Mouse (Mus musculus) testis, adult 2 months (tissue): ENCODE measurements around the gene Prex1. TPM values are rescaled to one million over a fixed set of nuclear protein-coding genes. Genes with fewer than 3 reads are reported as not detected.

ENCODE experiments used
- H3K27ac ChIP-seq: fragments of 200-500 bp; 2 replicates; pipeline ENCODE4 v1.5.1; 2012; ENCODE audit warnings: low read depth, low read length; ENCODE audit not compliant: control insufficient read depth, insufficient read depth
- H3K27me3 ChIP-seq: fragments of 200-500 bp; 2 replicates; pipeline ENCODE4 v1.6.1; 2012; ENCODE audit warnings: mild to moderate bottlenecking, low read length, moderate library complexity; ENCODE audit not compliant: control insufficient read depth, insufficient read depth
- H3K36me3 ChIP-seq: fragments of 200-500 bp; 2 replicates; pipeline ENCODE4 v1.6.1; 2012; ENCODE audit warnings: mild to moderate bottlenecking, low read length; ENCODE audit not compliant: control insufficient read depth, insufficient read depth
- H3K4me1 ChIP-seq: fragments of 200-500 bp; 2 replicates; pipeline ENCODE4 v1.6.1; 2012; ENCODE audit warnings: low read length; ENCODE audit not compliant: control insufficient read depth, insufficient read depth
- H3K4me3 ChIP-seq: fragments of 200-500 bp; 2 replicates; pipeline ENCODE4 v1.5.1; 2012; ENCODE audit warnings: low read depth, mild to moderate bottlenecking, low read length, moderate library complexity, mixed read lengths; ENCODE audit not compliant: control insufficient read depth
- CTCF ChIP-seq: fragments of 200-500 bp; IDR thresholded peaks from 2 replicates; pipeline ENCODE4 v1.5.1; 2012; ENCODE audit warnings: low read depth, mild to moderate bottlenecking, inconsistent platforms, low read length, moderate library complexity; ENCODE audit not compliant: control insufficient read depth, insufficient read depth, insufficient replicate concordance
- POLR2A ChIP-seq: fragments of 200-500 bp; IDR thresholded peaks from 2 replicates; pipeline ENCODE4 v1.6.1; 2012; ENCODE audit warnings: low read depth, mild to moderate bottlenecking, inconsistent platforms, low read length, moderate library complexity; ENCODE audit not compliant: control insufficient read depth
- polyA plus RNA-seq: library from polyadenylated mRNA; depleted of rRNA; stranded (reverse); fragments of >200 nt; gene quantifications from 2 replicates; pipeline ENCODE4 v1.2.3, GENCODE M21; 2012

The Prex1 gene
- polyA plus RNA-seq, 1 experiment: 13.6 TPM

- H3K27ac ChIP-seq: no peak overlapping the region
- no peaks in the 10 kb centered on the region for H3K27me3 ChIP-seq
- TF ChIP-seq CTCF (no peak), POLR2A (no peak)
- H3K4me1 ChIP-seq: peaks cover 2% of the 10 kb centered on the region; the same call in 1 of the 2 replicates
- no peak overlapping the region for H3K4me3 ChIP-seq
- no peaks in the 10 kb centered on the region for H3K36me3 ChIP-seq
Measured at GRCm38 (mm10) chr2:166637673-166637990, 76.0 kb downstream of the Prex1 start.

- Histone ChIP-seq H3K36me3 (no peaks in the 10 kb centered on the region), H3K27me3 (no peaks in the 10 kb centered on the region), H3K4me1 (peaks cover 5% of the 10 kb centered on the region), H3K27ac (no peak overlapping the region), H3K4me3 (no peak overlapping the region)
- TF ChIP-seq POLR2A: no peak
- no peak for TF ChIP-seq CTCF
Measured at GRCm38 (mm10) chr2:166636867-166637672, 76.6 kb downstream of the Prex1 start.

DNA sequence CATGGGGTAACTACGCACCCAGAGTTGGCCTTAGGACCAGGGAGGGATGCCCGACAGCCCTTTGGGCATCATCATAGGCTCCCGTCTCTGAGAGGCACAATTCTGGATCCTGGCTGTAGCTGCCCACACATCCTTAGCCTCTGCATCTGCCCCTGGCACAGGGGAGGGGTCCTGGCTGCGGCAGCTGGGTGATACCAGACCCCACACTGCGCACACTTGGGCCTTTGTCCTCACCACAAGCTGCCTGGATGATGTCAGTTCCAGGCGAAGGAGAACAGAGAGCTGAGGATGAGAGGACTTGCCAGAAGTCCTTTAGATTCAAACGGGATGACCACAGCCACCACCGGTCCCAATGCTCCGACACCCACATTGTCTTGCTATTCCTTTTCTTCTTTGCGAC, 78.1 kb downstream of the Prex1 start:
- Histone ChIP-seq H3K36me3 (no peaks in the 10 kb centered on the region), H3K4me1 (peaks cover 5% of the 10 kb centered on the region), H3K27me3 (no peaks in the 10 kb centered on the region), H3K4me3 (no peak overlapping the region), H3K27ac (no peak overlapping the region)
- no peak for TF ChIP-seq POLR2A

GRCm38 (mm10) chr2:166632571-166633361, 80.9 kb downstream of the Prex1 start:
- Histone ChIP-seq H3K36me3 (no peaks in the 10 kb centered on the region), H3K27ac (no peak overlapping the region), H3K4me3 (no peak overlapping the region), H3K27me3 (no peaks in the 10 kb centered on the region), H3K4me1 (peaks cover 5% of the 10 kb centered on the region)
- TF ChIP-seq POLR2A (no peak), CTCF (no peak)

- no peak overlapping the region for H3K4me3 ChIP-seq
- no peaks in the 10 kb centered on the region for H3K36me3 ChIP-seq
- H3K27me3 ChIP-seq: no peaks in the 10 kb centered on the region
- TF ChIP-seq POLR2A (no peak), CTCF (no peak)
- peaks cover 5% of the 10 kb centered on the region for H3K4me1 ChIP-seq
- no peak overlapping the region for H3K27ac ChIP-seq
Measured at GRCm38 (mm10) chr2:166631621-166632171, 81.9 kb downstream of the Prex1 start.

- Histone ChIP-seq H3K36me3 (no peaks in the 10 kb centered on the region), H3K4me1 (peaks cover 5% of the 10 kb centered on the region), H3K27ac (no peak overlapping the region)
Measured at GRCm38 (mm10) chr2:166631189-166631588, 82.4 kb downstream of the Prex1 start.

GRCm38 (mm10) chr2:166629941-166630674, 83.5 kb downstream of the Prex1 start:
- H3K27me3 ChIP-seq: no peaks in the 10 kb centered on the region
- no peak overlapping the region for H3K4me3 ChIP-seq
- peaks cover 5% of the 10 kb centered on the region for H3K4me1 ChIP-seq
- H3K36me3 ChIP-seq: no peaks in the 10 kb centered on the region
- no peak overlapping the region for H3K27ac ChIP-seq
- no peak for TF ChIP-seq CTCF
- TF ChIP-seq POLR2A: no peak

More at GRCm38 (mm10) chr2:166631189-166631588, 82.4 kb downstream of the Prex1 start:
- no peaks in the 10 kb centered on the region for H3K27me3 ChIP-seq
- no peak for TF ChIP-seq CTCF
- no peak for TF ChIP-seq POLR2A
- no peak overlapping the region for H3K4me3 ChIP-seq
